Mouse (Mus musculus): ENCODE results near the gene Nudt9. TPM values are rescaled to one million over a fixed set of nuclear protein-coding genes. Genes with fewer than 3 reads are reported as not detected.

Gene Nudt9
- polyA plus RNA-seq, 1 experiment = 77.8 TPM

GRCm38 (mm10) chr5:104095416-104096077, 49.4 kb downstream of the Nudt9 start:
- H3K4me3 ChIP-seq = no peak overlapping the region
- H3K4me2 ChIP-seq (ENCODE audit: low read depth) = no peak overlapping the region
- H3K36me3 ChIP-seq (ENCODE audit: control insufficient read depth, insufficient read depth) = no peaks in the 10 kb centered on the region
- TF ChIP-seq SRF (IDR thresholded peaks at IDR 0.05; ENCODE audit: control insufficient read depth, insufficient read length, low read depth) (no peak), TCF3 (IDR thresholded peaks at IDR 0.05; ENCODE audit: insufficient read length, low read depth) (no peak), E2F4 (IDR thresholded peaks at IDR 0.05; ENCODE audit: insufficient read depth) (no peak), TCF12 (IDR thresholded peaks at IDR 0.05; ENCODE audit: insufficient read depth, poor library complexity, severe bottlenecking) (no peak), MAX (IDR thresholded peaks at IDR 0.05; ENCODE audit: low read depth) (no peak), USF1 (IDR thresholded peaks at IDR 0.05; ENCODE audit: low read depth) (no peak), MYOG (IDR thresholded peaks at IDR 0.05; ENCODE audit: control insufficient read depth in 1 of 3, insufficient read depth in 1 of 3, insufficient read length in 2 of 3, low read depth in 2 of 3) (no peak)
- H3ac ChIP-seq (ENCODE audit: control insufficient read depth, insufficient read length) = no peak overlapping the region
- H3K79me2 ChIP-seq (ENCODE audit: control insufficient read depth, insufficient read depth) = no peaks in the 10 kb centered on the region
- peaks cover 7% of the 10 kb centered on the region for H3K27me3 ChIP-seq (ENCODE audit: control insufficient read depth, insufficient read depth, insufficient read length)

- Histone ChIP-seq H3K27me3 (ENCODE audit: control insufficient read depth, insufficient read depth, insufficient read length) (peaks cover 9% of the 10 kb centered on the region), H3K36me3 (ENCODE audit: control insufficient read depth, insufficient read depth) (no peaks in the 10 kb centered on the region), H3ac (ENCODE audit: control insufficient read depth, insufficient read length) (no peak overlapping the region), H3K4me2 (ENCODE audit: low read depth) (no peak overlapping the region), H3K4me3 (no peak overlapping the region), H3K79me2 (ENCODE audit: control insufficient read depth, insufficient read depth) (no peaks in the 10 kb centered on the region)
- TF ChIP-seq MAX (IDR thresholded peaks at IDR 0.05; ENCODE audit: low read depth) (no peak), E2F4 (IDR thresholded peaks at IDR 0.05; ENCODE audit: insufficient read depth) (no peak), TCF3 (IDR thresholded peaks at IDR 0.05; ENCODE audit: insufficient read length, low read depth) (no peak)
Measured at GRCm38 (mm10) chr5:104096078-104096938, 50.2 kb downstream of the Nudt9 start.

GRCm38 (mm10) chr5:104101678-104102531, 55.8 kb downstream of the Nudt9 start:
- no peak overlapping the region for H3K4me2 ChIP-seq (ENCODE audit: low read depth)
- H3ac ChIP-seq (ENCODE audit: control insufficient read depth, insufficient read length) = no peak overlapping the region
- no peak overlapping the region for H3K4me3 ChIP-seq
- no peaks in the 10 kb centered on the region for H3K36me3 ChIP-seq (ENCODE audit: control insufficient read depth, insufficient read depth)
- no peaks in the 10 kb centered on the region for H3K79me2 ChIP-seq (ENCODE audit: control insufficient read depth, insufficient read depth)
- no peak for TF ChIP-seq TCF3 (IDR thresholded peaks at IDR 0.05; ENCODE audit: insufficient read length, low read depth)
- peaks cover 9% of the 10 kb centered on the region for H3K27me3 ChIP-seq (ENCODE audit: control insufficient read depth, insufficient read depth, insufficient read length)

GRCm38 (mm10) chr5:104103171-104103570, 57.1 kb downstream of the Nudt9 start:
- H3K4me2 ChIP-seq (ENCODE audit: low read depth) = no peak overlapping the region
- peaks cover 9% of the 10 kb centered on the region for H3K27me3 ChIP-seq (ENCODE audit: control insufficient read depth, insufficient read depth, insufficient read length)
- no peaks in the 10 kb centered on the region for H3K36me3 ChIP-seq (ENCODE audit: control insufficient read depth, insufficient read depth)
- H3K4me3 ChIP-seq = no peak overlapping the region
- no peak for TF ChIP-seq SRF (IDR thresholded peaks at IDR 0.05; ENCODE audit: control insufficient read depth, insufficient read length, low read depth)
- TF ChIP-seq CEBPB (IDR thresholded peaks at IDR 0.05; ENCODE audit: insufficient read depth, poor library complexity, severe bottlenecking) = no peak
- TF ChIP-seq MYOG (IDR thresholded peaks at IDR 0.05; ENCODE audit: control insufficient read depth in 1 of 3, insufficient read depth in 1 of 3, insufficient read length in 2 of 3, low read depth in 2 of 3) = no peak
- TF ChIP-seq USF1 (IDR thresholded peaks at IDR 0.05; ENCODE audit: low read depth) = no peak
- no peak for TF ChIP-seq TCF12 (IDR thresholded peaks at IDR 0.05; ENCODE audit: insufficient read depth, poor library complexity, severe bottlenecking)
- TF ChIP-seq TCF3 (IDR thresholded peaks at IDR 0.05; ENCODE audit: insufficient read length, low read depth) = no peak
- TF ChIP-seq POLR2A (IDR thresholded peaks at IDR 0.05; ENCODE audit: insufficient read length, low read depth) = no peak
- no peak for TF ChIP-seq POLR2AphosphoS2 (IDR thresholded peaks at IDR 0.05; ENCODE audit: insufficient read length, low read depth)
- TF ChIP-seq MYOD1 (IDR thresholded peaks at IDR 0.05; ENCODE audit: control insufficient read depth in 1 of 3, insufficient read length in 2 of 3, low read depth in 2 of 3) = no peak
- no peak for TF ChIP-seq MAX (IDR thresholded peaks at IDR 0.05; ENCODE audit: low read depth)
- no peak for TF ChIP-seq REST (IDR thresholded peaks at IDR 0.05; ENCODE audit: insufficient read depth, insufficient read length)
- no peak for TF ChIP-seq E2F4 (IDR thresholded peaks at IDR 0.05; ENCODE audit: insufficient read depth)
- no peak overlapping the region for H3ac ChIP-seq (ENCODE audit: control insufficient read depth, insufficient read length)
- no peaks in the 10 kb centered on the region for H3K79me2 ChIP-seq (ENCODE audit: control insufficient read depth, insufficient read depth)

GRCm38 (mm10) chr5:104104111-104104510, 58.0 kb downstream of the Nudt9 start:
- Histone ChIP-seq H3K79me2 (ENCODE audit: control insufficient read depth, insufficient read depth) (no peaks in the 10 kb centered on the region), H3K27me3 (ENCODE audit: control insufficient read depth, insufficient read depth, insufficient read length) (peaks cover 9% of the 10 kb centered on the region), H3K4me2 (ENCODE audit: low read depth) (no peak overlapping the region), H3K36me3 (ENCODE audit: control insufficient read depth, insufficient read depth) (no peaks in the 10 kb centered on the region), H3K4me3 (no peak overlapping the region), H3ac (ENCODE audit: control insufficient read depth, insufficient read length) (no peak overlapping the region)
- TF ChIP-seq MYOG (IDR thresholded peaks at IDR 0.05; ENCODE audit: control insufficient read depth in 1 of 3, insufficient read depth in 1 of 3, insufficient read length in 2 of 3, low read depth in 2 of 3) (no peak), E2F4 (IDR thresholded peaks at IDR 0.05; ENCODE audit: insufficient read depth) (no peak), POLR2A (IDR thresholded peaks at IDR 0.05; ENCODE audit: insufficient read length, low read depth) (no peak), CEBPB (IDR thresholded peaks at IDR 0.05; ENCODE audit: insufficient read depth, poor library complexity, severe bottlenecking) (no peak), REST (IDR thresholded peaks at IDR 0.05; ENCODE audit: insufficient read depth, insufficient read length) (no peak), POLR2AphosphoS2 (IDR thresholded peaks at IDR 0.05; ENCODE audit: insufficient read length, low read depth) (no peak), MAX (IDR thresholded peaks at IDR 0.05; ENCODE audit: low read depth) (no peak), USF1 (IDR thresholded peaks at IDR 0.05; ENCODE audit: low read depth) (no peak), MYOD1 (IDR thresholded peaks at IDR 0.05; ENCODE audit: control insufficient read depth in 1 of 3, insufficient read length in 2 of 3, low read depth in 2 of 3) (no peak), SRF (IDR thresholded peaks at IDR 0.05; ENCODE audit: control insufficient read depth, insufficient read length, low read depth) (no peak), TCF12 (IDR thresholded peaks at IDR 0.05; ENCODE audit: insufficient read depth, poor library complexity, severe bottlenecking) (no peak), TCF3 (IDR thresholded peaks at IDR 0.05; ENCODE audit: insufficient read length, low read depth) (no peak)

Measured in myocyte (in vitro differentiated cells).